Mouse (Mus musculus) liver, adult 2 months (tissue): ENCODE measurements around the gene Mast1.

Source experiments
- CTCF ChIP-seq: fragments of 200-500 bp; IDR thresholded peaks from 2 replicates; pipeline ENCODE4 v1.5.1; 2011; ENCODE audit warnings: low read depth, low read length, control low read depth
- POLR2A ChIP-seq: fragments of 200-500 bp; IDR thresholded peaks from 2 replicates; pipeline ENCODE4 v1.6.1; 2011; ENCODE audit warnings: low read length, control low read depth; ENCODE audit not compliant: insufficient read depth; ENCODE audit errors: extremely low read depth

GRCm38 (mm10) chr8:84877297-84878035 lies 59.7 kb downstream of the Mast1 start:
- TF ChIP-seq CTCF, result no peak
- TF ChIP-seq POLR2A, result no peak
